Mouse (Mus musculus) heart, embryonic 15.5 days (tissue): Measurements from ENCODE around the gene Btnl6. TPM values are rescaled to one million over a fixed set of nuclear protein-coding genes. Genes with fewer than 3 reads are reported as not detected.

Experiments used
- polyA plus RNA-seq: library from polyadenylated mRNA; unstranded; fragments of >200 nt; fragmentation: Nextera tagmentation; extraction: Ambion mirVana; gene quantifications from 2 replicates; pipeline ENCODE4 v1.2.1, GENCODE M21; 2015

The Btnl6 gene
- polyA plus RNA-seq, 1 experiment from 2014 or later = not detected

Other genes starting within 250 kb of the Btnl6 start
- gene H2-Aa, start 229.5 kb downstream of the Btnl6 start, polyA plus RNA-seq = 5.9 and 42.6 TPM in 2 replicates
- 5.6 and 28.9 TPM in 2 replicates for gene H2-Eb1, start 211.5 kb downstream of the Btnl6 start, polyA plus RNA-seq
- gene H2-Eb2, start 191.7 kb downstream of the Btnl6 start, polyA plus RNA-seq = 0.11 TPM in 1 of 2 replicates, not detected in the other
- 0.09 TPM in 1 of 2 replicates, not detected in the other for gene Btnl2, start 162.5 kb downstream of the Btnl6 start, polyA plus RNA-seq
- not detected in 2 replicates for gene Btnl1, start 140.2 kb downstream of the Btnl6 start, polyA plus RNA-seq
- 0.20 TPM in 1 of 2 replicates, not detected in the other for gene BC051142, start 118.5 kb downstream of the Btnl6 start, polyA plus RNA-seq
- gene Btnl4, start 40.0 kb downstream of the Btnl6 start, polyA plus RNA-seq = not detected in 2 replicates
- gene Notch4, start 46.9 kb upstream of the Btnl6 start, polyA plus RNA-seq = 5.8 and 7.8 TPM in 2 replicates
- gene Gpsm3, start 72.5 kb upstream of the Btnl6 start, polyA plus RNA-seq = 5.5 and 13.1 TPM in 2 replicates
- 4.8 and 5.5 TPM in 2 replicates for gene Pbx2, start 73.9 kb upstream of the Btnl6 start, polyA plus RNA-seq
- 6.4 and 12.3 TPM in 2 replicates for gene Ager, start 80.5 kb upstream of the Btnl6 start, polyA plus RNA-seq
- 99.7 and 111 TPM in 2 replicates for gene Rnf5, start 86.3 kb upstream of the Btnl6 start, polyA plus RNA-seq
- 45.7 and 53.9 TPM in 2 replicates for gene Agpat1, start 86.9 kb upstream of the Btnl6 start, polyA plus RNA-seq
- 1.3 and 2.2 TPM in 2 replicates for gene Egfl8, start 98.6 kb upstream of the Btnl6 start, polyA plus RNA-seq
- gene Ppt2, start 111.2 kb upstream of the Btnl6 start, polyA plus RNA-seq = 22.9 and 24.8 TPM in 2 replicates
- gene Prrt1, start 112.2 kb upstream of the Btnl6 start, polyA plus RNA-seq = 0.42 and 1.2 TPM in 2 replicates
- gene Fkbpl, start 127.4 kb upstream of the Btnl6 start, polyA plus RNA-seq = 10.7 and 12.9 TPM in 2 replicates
- 39.6 and 54.5 TPM in 2 replicates for gene Atf6b, start 129.8 kb upstream of the Btnl6 start, polyA plus RNA-seq
- 2.3 and 3.2 TPM in 2 replicates for gene Tnxb, start 153.2 kb upstream of the Btnl6 start, polyA plus RNA-seq
- 0.53 and 0.77 TPM in 2 replicates for gene C4b, start 226.5 kb upstream of the Btnl6 start, polyA plus RNA-seq